ENCODE assay signal across 20 mouse cellular contexts in genomic region chr6:31204434-31204833, GRCm38 (mm10).
"Had no signal": no experiment of that assay in that cellular context is flagged by ENCODE, and none has a peak within 500 bp of the region (broad histone marks: within the 10 kb centered on the region; RNA-seq: fewer than 3 reads in every experiment).

No protein-coding gene starts in this region.

- H3K36me3 ChIP-seq: kidney, embryonic 15.5 days; liver, embryonic 12.5 days; liver, embryonic 15.5 days; midbrain, embryonic 12.5 days; midbrain, embryonic 15.5 days; neural tube, embryonic 12.5 days; neural tube, embryonic 15.5 days; stomach, embryonic 15.5 days had no signal

- H3K27ac ChIP-seq: kidney, embryonic 15.5 days; left cerebral cortex, adult 2 months; liver, embryonic 12.5 days; liver, embryonic 15.5 days; macrophage; midbrain, embryonic 12.5 days; midbrain, embryonic 15.5 days; neural tube, embryonic 12.5 days; neural tube, embryonic 15.5 days; stomach, embryonic 15.5 days had no signal

- ATAC-seq: intestine, postnatal 0 days; liver, embryonic 12.5 days; midbrain, embryonic 15.5 days had no signal

- H3K4me2 ChIP-seq: kidney, embryonic 15.5 days; liver, embryonic 12.5 days; liver, embryonic 15.5 days; midbrain, embryonic 12.5 days; midbrain, embryonic 15.5 days; neural tube, embryonic 12.5 days; neural tube, embryonic 15.5 days; stomach, embryonic 15.5 days had no signal

- H3K9me3 ChIP-seq: kidney, embryonic 15.5 days; liver, embryonic 12.5 days; liver, embryonic 15.5 days; midbrain, embryonic 12.5 days; midbrain, embryonic 15.5 days; neural tube, embryonic 12.5 days; neural tube, embryonic 15.5 days; stomach, embryonic 15.5 days had no signal

- H3K27me3 ChIP-seq: kidney, embryonic 15.5 days; liver, embryonic 15.5 days; midbrain, embryonic 15.5 days; neural tube, embryonic 12.5 days; neural tube, embryonic 15.5 days; stomach, embryonic 15.5 days had no signal

- H3K9ac ChIP-seq: kidney, embryonic 15.5 days; liver, embryonic 12.5 days; liver, embryonic 15.5 days; midbrain, embryonic 12.5 days; midbrain, embryonic 15.5 days; neural tube, embryonic 12.5 days; neural tube, embryonic 15.5 days; stomach, embryonic 15.5 days had no signal

- H3K4me1 ChIP-seq: kidney, embryonic 15.5 days; liver, embryonic 12.5 days; liver, embryonic 15.5 days; midbrain, embryonic 12.5 days; midbrain, embryonic 15.5 days; neural tube, embryonic 12.5 days; neural tube, embryonic 15.5 days; stomach, embryonic 15.5 days had no signal

- H3K4me3 ChIP-seq: kidney, embryonic 15.5 days; left cerebral cortex, adult 2 months; liver, embryonic 12.5 days; liver, embryonic 15.5 days; midbrain, embryonic 12.5 days; midbrain, embryonic 15.5 days; neural tube, embryonic 12.5 days; neural tube, embryonic 15.5 days; stomach, embryonic 15.5 days had no signal

- DNase-seq: kidney, postnatal 14 days; kidney, postnatal 4 days; layer of hippocampus, adult 9-11 months; lung, adult 18-20 months; lung, postnatal 14 days; right cerebral cortex, adult 18-20 months; right cerebral cortex, postnatal 14 days; right cerebral cortex, postnatal 4 days; thymus, postnatal 25 days had no signal
